Mouse (Mus musculus) urinary bladder, postnatal 25 days (tissue): Measurements from ENCODE around the gene Ric8b.

Source experiments
- DNase-seq: peaks from one replicate; pipeline ENCODE4 v3.0.0; 2022; ENCODE audit warnings: low spot score

Ric8b gene

GRCm38 (mm10) chr10:85007861-85008840 lies 90.7 kb downstream of the Ric8b start:
- no peak for DNase-seq

DNA sequence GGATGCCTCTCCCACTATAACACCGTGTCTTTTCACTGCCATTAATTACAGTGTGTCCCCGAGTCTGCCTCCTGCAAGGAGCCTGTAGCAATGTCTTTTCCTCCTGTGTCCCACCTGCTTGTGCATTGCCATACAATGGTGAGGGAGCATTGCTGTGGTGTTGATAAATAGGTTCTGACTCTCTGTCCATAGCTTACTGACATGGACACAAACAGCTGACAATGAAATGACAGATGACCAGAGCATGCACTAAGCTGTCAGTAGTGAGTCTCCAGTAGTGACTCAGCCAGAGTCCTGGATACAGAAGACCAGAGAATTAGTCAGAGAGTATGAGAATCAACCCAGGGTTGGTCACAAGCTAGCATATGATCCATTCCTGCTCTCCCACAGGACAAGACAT lies 93.7 kb downstream of the Ric8b start:
- DNase-seq, result no peak

DNA sequence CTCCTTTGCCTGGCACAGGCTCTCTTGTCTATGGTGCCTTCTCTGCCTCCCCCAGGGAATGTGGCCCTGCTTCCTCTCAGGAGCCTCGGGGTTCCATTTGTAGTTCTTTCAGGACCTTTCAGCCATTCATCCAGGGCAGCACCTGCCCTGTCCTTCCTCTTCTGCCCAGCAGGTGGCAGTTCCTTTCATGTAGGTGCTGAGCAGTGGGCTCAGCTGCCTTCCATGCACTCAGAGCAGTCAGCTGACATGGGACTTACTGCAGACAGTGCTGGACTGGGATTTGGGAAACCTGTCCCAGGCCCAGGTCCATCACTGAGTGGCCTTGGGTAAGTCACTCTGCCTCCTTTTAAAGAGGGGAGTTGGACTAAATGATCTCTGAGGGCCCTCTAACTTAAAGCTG lies 96.0 kb downstream of the Ric8b start:
- no peak for DNase-seq

GRCm38 (mm10) chr10:85013924-85014428 lies 96.6 kb downstream of the Ric8b start:
- no peak for DNase-seq

DNA sequence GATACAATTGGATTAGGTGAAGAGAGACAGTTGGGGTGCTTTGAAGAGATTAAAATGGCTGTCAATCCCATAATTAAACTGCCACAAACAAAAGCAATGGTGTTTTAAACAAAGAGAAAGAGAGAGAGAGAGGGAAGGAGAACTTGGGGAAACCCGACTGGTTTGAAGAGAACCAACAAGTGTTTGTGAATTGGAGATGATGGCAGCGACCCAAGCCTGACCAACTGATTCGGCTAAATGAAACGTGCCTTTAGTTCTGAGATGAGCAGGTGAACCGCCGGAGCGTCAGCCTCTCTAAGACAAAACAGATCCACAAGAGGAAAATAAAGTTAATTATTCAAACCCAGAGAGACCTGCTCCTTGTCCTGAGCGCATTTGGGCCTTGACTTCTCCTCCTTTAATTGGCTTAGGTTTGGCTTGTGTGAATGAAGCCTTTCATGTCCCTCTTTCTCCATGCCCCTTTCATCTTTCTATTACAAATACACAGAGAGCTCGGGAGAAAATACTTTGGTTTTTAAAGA lies 97.1 kb downstream of the Ric8b start:
- DNase-seq, result no peak

DNA sequence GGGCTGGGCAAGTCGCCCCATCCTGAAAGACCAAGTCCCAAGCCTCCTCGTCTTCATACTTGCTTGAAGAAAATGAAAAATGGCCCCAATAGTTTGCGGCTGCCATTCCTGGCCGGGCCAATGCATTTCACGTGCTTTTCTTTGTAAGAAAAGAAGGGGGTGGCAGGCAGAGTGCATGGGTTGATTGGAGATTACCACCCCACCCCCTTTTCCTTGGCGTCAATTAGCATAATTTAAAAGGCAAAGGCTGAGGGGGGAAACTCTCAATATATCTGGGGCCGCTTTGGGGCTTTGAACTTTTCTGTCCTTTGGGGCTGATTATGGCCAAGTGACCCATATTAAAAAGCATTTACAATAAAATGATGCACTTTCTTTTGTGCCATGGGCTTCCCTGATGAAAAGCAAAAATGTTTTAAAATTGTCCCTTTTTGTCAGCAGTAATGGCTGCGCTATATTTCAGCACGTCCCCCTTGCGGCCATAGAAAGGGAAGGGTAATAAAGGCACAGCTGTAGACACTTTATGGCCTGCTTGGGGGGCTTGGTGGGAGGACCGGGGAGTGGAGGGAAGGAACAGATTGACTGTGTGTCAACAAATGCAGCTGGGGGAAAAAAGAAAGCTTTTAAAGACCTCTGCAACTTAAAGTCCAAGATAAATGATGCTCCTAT lies 105.4 kb downstream of the Ric8b start:
- DNase-seq, result no peak

DNA sequence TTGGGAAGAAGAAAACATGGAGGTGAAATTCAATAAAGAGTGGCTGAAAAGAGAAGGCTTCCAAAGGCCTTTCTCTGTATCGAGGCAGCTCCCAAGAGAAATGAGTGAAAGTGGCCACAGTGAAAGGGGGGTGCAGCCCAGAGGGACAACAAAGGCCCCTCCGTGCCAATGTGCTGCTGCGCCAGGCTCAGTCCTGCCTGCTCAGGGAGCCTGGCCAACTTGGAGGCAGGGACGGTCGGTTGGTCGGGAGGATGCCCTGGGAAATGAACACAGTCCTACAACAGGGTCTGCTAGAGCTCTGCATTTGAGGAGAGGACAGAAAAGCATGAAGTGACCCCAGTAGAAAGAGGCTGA lies 105.9 kb downstream of the Ric8b start:
- DNase-seq, result no peak

DNA sequence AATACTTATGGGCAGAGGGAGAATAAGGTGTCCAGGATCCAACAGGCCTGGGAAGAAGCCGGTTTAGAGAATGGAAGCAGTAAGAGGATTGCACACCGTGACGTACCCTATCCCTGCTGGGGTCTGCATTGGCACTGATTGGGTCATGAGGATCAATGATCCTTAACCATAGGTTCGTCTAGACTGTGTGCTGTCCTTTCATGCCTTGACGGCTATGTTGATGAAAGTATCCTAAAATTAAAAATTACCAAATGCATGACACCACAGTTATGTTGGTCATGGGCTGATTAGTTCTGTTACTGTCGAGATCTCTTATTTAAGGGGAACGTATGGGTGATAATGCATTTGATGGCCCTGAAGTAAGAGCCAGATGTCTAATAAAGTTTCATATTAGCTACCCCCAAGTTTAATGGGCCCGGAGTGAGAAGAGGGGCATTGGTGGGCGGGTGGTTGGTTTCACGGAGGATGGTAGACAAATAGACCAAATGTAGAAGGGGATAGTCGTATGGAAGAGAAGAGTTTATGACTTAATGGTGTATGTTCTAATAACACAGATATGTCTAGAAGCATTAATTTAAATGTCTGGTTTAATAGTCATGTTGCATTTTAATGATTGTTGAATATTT lies 108.5 kb downstream of the Ric8b start:
- no peak for DNase-seq

DNA sequence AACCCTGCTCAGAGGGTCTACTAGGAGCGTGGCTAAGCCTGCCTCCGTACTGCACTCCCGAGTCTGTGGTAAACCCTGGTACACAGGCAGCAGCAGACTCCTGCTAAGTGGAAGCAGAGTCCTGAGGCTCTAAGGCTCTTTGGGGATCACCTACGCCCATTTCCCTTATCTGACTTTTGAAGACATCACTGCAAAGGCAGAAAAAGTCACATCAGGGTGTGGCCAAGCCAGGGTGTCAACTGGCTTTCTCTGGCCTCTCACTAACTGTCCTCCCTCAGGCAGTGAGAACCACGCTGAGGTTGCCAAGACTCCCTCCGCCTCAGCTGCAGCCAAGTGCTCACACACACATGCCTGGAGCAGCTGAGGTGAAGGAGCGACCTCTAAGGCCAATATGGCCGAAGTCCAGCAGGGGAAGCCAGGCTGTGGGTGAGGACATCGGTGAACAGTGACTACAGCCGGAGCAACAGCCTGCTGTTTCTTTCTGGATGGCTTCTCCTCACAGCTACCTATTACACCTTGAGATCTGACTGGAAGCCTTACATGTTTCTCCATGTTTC lies 110.3 kb downstream of the Ric8b start:
- DNase-seq, result no peak

DNA sequence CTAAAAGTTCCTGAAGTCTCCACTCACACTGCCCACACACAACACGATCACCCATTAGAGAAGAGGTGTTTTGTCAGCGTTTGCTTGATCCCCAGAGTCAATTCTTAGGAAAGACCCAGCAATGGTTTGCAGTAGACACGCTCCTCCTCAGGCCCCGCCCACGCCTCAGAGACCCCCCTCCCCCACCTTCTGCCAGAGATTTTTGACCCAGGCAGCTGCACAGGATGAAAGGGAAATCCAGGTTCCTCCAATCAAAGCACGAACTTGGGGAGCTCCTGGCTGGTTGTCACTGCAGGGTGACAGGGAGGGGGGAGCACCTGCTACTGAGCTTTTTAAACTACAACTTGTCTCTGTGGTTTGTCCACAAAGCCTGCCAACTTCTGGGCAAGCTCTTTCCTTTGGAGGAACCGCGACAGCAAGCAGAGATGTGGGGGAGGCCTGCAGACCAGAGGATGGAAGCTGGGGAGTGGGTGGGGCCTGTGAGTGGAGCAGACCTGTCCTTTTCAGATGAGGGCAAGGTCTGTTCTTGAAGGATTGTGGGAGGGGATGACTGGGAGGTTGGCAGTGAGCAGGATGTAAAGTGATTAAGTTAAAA lies 117.8 kb downstream of the Ric8b start:
- no peak for DNase-seq

DNA sequence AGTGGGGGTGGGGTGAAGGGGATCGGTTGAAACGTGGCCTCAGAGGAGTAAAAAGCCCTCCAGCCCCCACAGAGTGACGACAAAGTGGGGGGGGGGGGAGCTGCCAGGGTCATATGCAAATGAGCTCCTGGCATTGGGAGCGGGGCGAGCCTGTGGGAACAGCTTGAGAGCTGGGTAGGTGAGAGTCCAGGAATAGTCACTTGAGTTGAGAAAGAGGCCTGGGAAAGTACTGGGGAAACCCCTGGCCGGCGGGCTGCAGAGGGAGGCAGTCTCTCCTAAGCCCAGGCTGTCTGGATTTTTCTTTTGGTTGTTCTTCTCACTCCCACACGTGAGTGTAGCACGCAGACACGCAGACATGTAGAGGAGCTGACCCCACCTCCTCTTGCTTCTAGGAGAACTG lies 120.7 kb downstream of the Ric8b start:
- no peak for DNase-seq

- DNase-seq, result no peak
These were observed 121.4 kb downstream of the Ric8b start for GRCm38 (mm10) chr10:85038852-85039251.

DNA sequence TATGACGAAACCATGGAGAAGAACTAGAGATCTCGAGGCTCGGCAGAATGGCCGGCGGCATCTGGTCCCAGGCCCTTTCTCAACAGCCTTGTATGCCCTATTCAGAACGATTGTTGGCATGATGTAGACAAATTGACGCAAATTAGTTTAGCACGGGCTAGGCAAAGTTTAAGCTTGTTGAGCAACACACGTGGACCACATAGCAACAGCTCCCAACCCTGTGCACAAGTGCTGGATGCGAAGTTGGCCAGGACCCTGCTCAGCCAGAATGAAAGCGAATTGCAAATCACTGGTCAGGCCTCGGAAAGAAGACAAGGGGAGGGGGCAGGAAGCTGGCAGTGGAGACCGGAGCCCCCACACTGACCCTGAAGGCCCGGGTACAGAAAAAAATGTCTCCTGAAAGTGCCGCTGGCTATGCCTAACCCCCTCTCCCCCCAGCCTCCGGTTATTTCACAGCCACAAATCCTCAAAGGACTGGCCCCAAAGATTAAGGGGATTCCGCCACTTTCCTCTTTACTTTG lies 126.8 kb downstream of the Ric8b start:
- DNase-seq, result no peak

DNA sequence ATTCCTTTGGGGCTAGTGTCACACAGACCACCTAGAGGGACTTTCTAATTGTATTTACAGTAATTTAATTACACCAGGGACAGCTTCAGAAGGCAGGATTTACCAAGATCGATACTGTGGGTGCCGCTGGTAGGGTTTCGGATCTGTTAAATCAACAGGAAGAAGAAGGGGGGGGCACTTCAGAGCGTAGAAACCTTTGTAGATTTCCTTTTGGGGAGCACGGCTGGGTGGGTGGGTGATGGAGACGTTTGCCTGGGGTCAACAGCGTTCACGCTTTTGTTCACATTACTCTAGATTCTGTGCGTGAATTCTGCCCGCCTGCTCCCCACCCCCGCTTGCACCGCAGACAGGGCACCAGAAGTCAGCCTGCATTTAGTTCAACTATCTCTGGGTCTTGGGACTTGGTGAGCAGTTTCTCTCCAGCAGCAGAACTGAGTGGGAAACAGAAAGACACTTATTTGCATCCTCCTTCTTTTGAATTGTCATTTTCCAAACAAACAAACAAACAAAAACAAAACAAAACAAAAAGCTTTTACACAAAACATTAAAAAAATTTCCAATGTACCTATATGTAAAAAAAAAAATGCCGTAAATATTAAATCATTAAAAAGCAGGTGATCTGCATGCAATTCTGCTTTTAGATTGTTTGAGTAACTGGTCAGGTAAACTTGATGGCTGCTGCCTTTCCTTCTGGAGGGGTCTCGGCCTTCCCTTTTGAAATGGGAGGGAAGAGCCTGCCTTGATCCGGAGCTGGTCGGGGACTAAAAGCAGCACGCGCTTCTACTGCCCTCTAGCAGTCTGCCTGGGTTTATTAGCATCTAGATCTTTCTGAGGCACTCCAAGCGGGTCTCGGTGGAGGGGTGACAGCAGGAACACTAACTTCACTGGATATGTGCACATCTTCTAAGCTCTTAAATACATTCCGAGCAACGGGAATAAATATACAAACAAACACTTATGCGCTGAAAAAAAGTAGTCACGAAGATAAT lies 127.6 kb downstream of the Ric8b start:
- peak; percentile 19 for DNase-seq

GRCm38 (mm10) chr10:85046585-85046984 lies 129.2 kb downstream of the Ric8b start:
- DNase-seq, result no peak

- no peak for DNase-seq
These were observed 130.6 kb downstream of the Ric8b start for GRCm38 (mm10) chr10:85048008-85048407.

- DNase-seq, result no peak
These were observed 133.3 kb downstream of the Ric8b start for GRCm38 (mm10) chr10:85050668-85051208.

DNA sequence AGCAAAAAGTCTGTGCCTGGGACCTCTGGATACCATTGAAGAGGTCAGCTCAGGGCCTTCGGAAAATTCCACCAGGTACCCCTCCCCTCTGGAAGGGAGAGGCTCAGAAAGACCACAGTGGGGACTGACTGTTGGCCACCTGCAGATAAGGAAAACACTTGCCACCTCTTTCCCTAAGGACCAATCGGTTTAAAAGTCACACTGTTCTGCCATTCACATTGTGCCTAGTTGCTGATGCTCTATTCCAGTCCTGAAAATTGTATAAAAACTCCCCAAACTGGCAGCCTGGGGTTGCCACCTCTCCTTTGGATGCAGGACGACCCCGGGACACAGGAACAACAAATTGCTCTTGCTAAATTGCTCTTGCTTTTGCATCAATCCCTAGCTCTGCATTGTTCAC lies 135.0 kb downstream of the Ric8b start:
- DNase-seq, result no peak

GRCm38 (mm10) chr10:85054876-85055275 lies 137.5 kb downstream of the Ric8b start:
- DNase-seq, result no peak
